Mouse (Mus musculus): ENCODE measurements around the gene Ttc17. TPM values are rescaled to one million over a fixed set of nuclear protein-coding genes. Genes with fewer than 3 reads are reported as not detected.

The Ttc17 gene
- polyA plus RNA-seq, 1 experiment from 2014 or later: 13.7 TPM

- Histone ChIP-seq H3K27ac (no peak overlapping the region), H3K4me1 (replicated peaks; ENCODE audit: insufficient read depth, low read length) (peaks cover 8% of the 10 kb centered on the region), H3K4me3 (replicated peaks; ENCODE audit: low read depth, low read length) (no peak overlapping the region), H3K27me3 (ENCODE audit: insufficient read depth, low read length) (no peaks in the 10 kb centered on the region), H3K4me2 (ENCODE audit: low read length) (no peak overlapping the region), H3K36me3 (ENCODE audit: insufficient read depth, low read length) (no peaks in the 10 kb centered on the region), H3K9ac (ENCODE audit: low read depth, low read length) (no peak overlapping the region), H3K9me3 (replicated peaks; ENCODE audit: low read length) (no peaks in the 10 kb centered on the region)
- 70% methylated on average over 4 of the region's 4 CpGs for WGBS
- no peak for TF ChIP-seq CTCF (IDR thresholded peaks at IDR 0.05; ENCODE audit: low read depth)
- no peak for DNase-seq (ENCODE audit: low spot score)
- ATAC-seq (replicated peaks; ENCODE audit: low FRiP score, low read depth): no peak
These were observed 130.4 kb downstream of the Ttc17 start for GRCm38 (mm10) chr2:94276103-94276502.

GRCm38 (mm10) chr2:94275658-94276057, 130.8 kb downstream of the Ttc17 start:
- Histone ChIP-seq H3K4me1 (replicated peaks; ENCODE audit: insufficient read depth, low read length) (peaks cover 8% of the 10 kb centered on the region), H3K4me2 (ENCODE audit: low read length) (no peak overlapping the region), H3K9me3 (replicated peaks; ENCODE audit: low read length) (no peaks in the 10 kb centered on the region), H3K27ac (no peak overlapping the region), H3K27me3 (ENCODE audit: insufficient read depth, low read length) (no peaks in the 10 kb centered on the region), H3K4me3 (replicated peaks; ENCODE audit: low read depth, low read length) (no peak overlapping the region), H3K36me3 (ENCODE audit: insufficient read depth, low read length) (no peaks in the 10 kb centered on the region), H3K9ac (ENCODE audit: low read depth, low read length) (no peak overlapping the region)
- ATAC-seq (replicated peaks; ENCODE audit: low FRiP score, low read depth) (no peak), DNase-seq (ENCODE audit: low spot score) (no peak)
- WGBS: 74% methylated on average over 3 of the region's 3 CpGs
- 0 out of 2 replicates have a peak, but pooled peaks have one; percentile 1 for TF ChIP-seq CTCF (IDR thresholded peaks at IDR 0.05; ENCODE audit: low read depth)

GRCm38 (mm10) chr2:94273154-94274021, 133.1 kb downstream of the Ttc17 start:
- no peak overlapping the region for H3K27ac ChIP-seq
- H3K36me3 ChIP-seq (ENCODE audit: insufficient read depth, low read length): no peaks in the 10 kb centered on the region
- ATAC-seq (replicated peaks; ENCODE audit: low FRiP score, low read depth) (peak; percentile 89), DNase-seq (ENCODE audit: low spot score) (peak; percentile 72)
- H3K4me3 ChIP-seq (replicated peaks; ENCODE audit: low read depth, low read length): peak overlapping the region; percentile 52
- H3K4me2 ChIP-seq (ENCODE audit: low read length): peak overlapping the region; percentile 99
- under 1% methylated on average over 64 of the region's 72 CpGs for WGBS
- H3K4me1 ChIP-seq (replicated peaks; ENCODE audit: insufficient read depth, low read length): peaks cover 8% of the 10 kb centered on the region
- no peaks in the 10 kb centered on the region for H3K27me3 ChIP-seq (ENCODE audit: insufficient read depth, low read length)
- no peak for TF ChIP-seq CTCF (IDR thresholded peaks at IDR 0.05; ENCODE audit: low read depth)
- no peaks in the 10 kb centered on the region for H3K9me3 ChIP-seq (replicated peaks; ENCODE audit: low read length)
- H3K9ac ChIP-seq (ENCODE audit: low read depth, low read length): peak overlapping the region; percentile 59

GRCm38 (mm10) chr2:94271176-94271575, 135.3 kb downstream of the Ttc17 start:
- ATAC-seq (replicated peaks; ENCODE audit: low FRiP score, low read depth): no peak
- Histone ChIP-seq H3K4me3 (replicated peaks; ENCODE audit: low read depth, low read length) (no peak overlapping the region), H3K9ac (ENCODE audit: low read depth, low read length) (no peak overlapping the region), H3K4me2 (ENCODE audit: low read length) (no peak overlapping the region), H3K27me3 (ENCODE audit: insufficient read depth, low read length) (peaks cover 12% of the 10 kb centered on the region), H3K36me3 (ENCODE audit: insufficient read depth, low read length) (no peaks in the 10 kb centered on the region), H3K9me3 (replicated peaks; ENCODE audit: low read length) (no peaks in the 10 kb centered on the region), H3K27ac (no peak overlapping the region), H3K4me1 (replicated peaks; ENCODE audit: insufficient read depth, low read length) (peaks cover 8% of the 10 kb centered on the region)
- DNase-seq (ENCODE audit: low spot score): no peak
- TF ChIP-seq CTCF (IDR thresholded peaks at IDR 0.05; ENCODE audit: low read depth): no peak
- 83% methylated on average over 10 of the region's 10 CpGs for WGBS

- no peak for TF ChIP-seq CTCF (IDR thresholded peaks at IDR 0.05; ENCODE audit: low read depth)
- Histone ChIP-seq H3K4me2 (ENCODE audit: low read length) (no peak overlapping the region), H3K4me3 (replicated peaks; ENCODE audit: low read depth, low read length) (no peak overlapping the region), H3K27ac (no peak overlapping the region), H3K9me3 (replicated peaks; ENCODE audit: low read length) (no peaks in the 10 kb centered on the region), H3K9ac (ENCODE audit: low read depth, low read length) (no peak overlapping the region), H3K36me3 (ENCODE audit: insufficient read depth, low read length) (no peaks in the 10 kb centered on the region), H3K27me3 (ENCODE audit: insufficient read depth, low read length) (peaks cover 12% of the 10 kb centered on the region), H3K4me1 (replicated peaks; ENCODE audit: insufficient read depth, low read length) (peaks cover 10% of the 10 kb centered on the region)
- ATAC-seq (replicated peaks; ENCODE audit: low FRiP score, low read depth): no peak
- 73% methylated on average over 8 of the region's 8 CpGs for WGBS
- DNase-seq (ENCODE audit: low spot score): no peak
These were observed 137.7 kb downstream of the Ttc17 start for GRCm38 (mm10) chr2:94268835-94269234.

- H3K9ac ChIP-seq (ENCODE audit: low read depth, low read length): no peak overlapping the region
- WGBS: 34% methylated on average over 4 of the region's 4 CpGs
- no peak for ATAC-seq (replicated peaks; ENCODE audit: low FRiP score, low read depth)
These were observed 139.2 kb downstream of the Ttc17 start for GRCm38 (mm10) chr2:94267213-94267850.

More at GRCm38 (mm10) chr2:94267213-94267850, 139.2 kb downstream of the Ttc17 start:
- DNase-seq (ENCODE audit: low spot score): no peak
- Histone ChIP-seq H3K27ac (no peak overlapping the region), H3K4me1 (replicated peaks; ENCODE audit: insufficient read depth, low read length) (peaks cover 9% of the 10 kb centered on the region; the same call in 1 of the 2 replicates), H3K4me3 (replicated peaks; ENCODE audit: low read depth, low read length) (no peak overlapping the region), H3K27me3 (ENCODE audit: insufficient read depth, low read length) (peaks cover 15% of the 10 kb centered on the region), H3K4me2 (ENCODE audit: low read length) (no peak overlapping the region), H3K9me3 (replicated peaks; ENCODE audit: low read length) (no peaks in the 10 kb centered on the region), H3K36me3 (ENCODE audit: insufficient read depth, low read length) (no peaks in the 10 kb centered on the region)
- no peak for TF ChIP-seq CTCF (IDR thresholded peaks at IDR 0.05; ENCODE audit: low read depth)
